Mouse (Mus musculus) gastrocnemius, postnatal 25 days (tissue): Measurements from ENCODE around the gene Sult1a1. TPM values are rescaled to one million over a fixed set of nuclear protein-coding genes. Genes with fewer than 3 reads are reported as not detected.
"Not testable (repeated sequence)": the region's sequence is repeated elsewhere in the genome, so short reads cannot be mapped to it uniquely, and the experiment has no call there.

Experiments used
- DNase-seq: peaks from one replicate; pipeline ENCODE4 v3.0.0; 2022
- total RNA-seq, 2 experiments: library from RNA; stranded (reverse); gene quantifications; 1 replicate in 1 of 2; 2 replicates in 1 of 2; pipeline ENCODE4 v1.2.3; 2021

Sult1a1 gene
- total RNA-seq, 2 experiments from 2014 or later = 12.3 to 22.9 TPM

DNA sequence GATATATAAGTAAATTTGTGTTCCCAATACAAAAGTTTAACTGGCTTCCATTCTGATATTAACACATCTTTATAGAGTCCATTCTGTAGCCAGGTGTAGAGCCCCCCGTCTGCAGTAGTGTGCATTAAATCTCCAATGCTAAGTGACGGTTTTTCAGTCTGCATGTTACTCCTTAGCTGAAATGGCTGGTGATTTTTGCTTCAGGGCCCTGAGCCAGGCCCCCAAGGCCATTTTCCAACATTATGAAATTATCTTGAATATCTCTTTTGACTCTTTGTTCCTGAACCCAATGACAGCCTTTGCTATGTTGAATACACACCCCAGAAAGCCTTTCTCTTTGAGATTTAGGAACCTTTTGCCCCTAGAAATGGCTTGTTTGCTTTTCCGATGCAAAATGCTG, 16.5 kb downstream of the Sult1a1 start:
- DNase-seq = no peak

DNA sequence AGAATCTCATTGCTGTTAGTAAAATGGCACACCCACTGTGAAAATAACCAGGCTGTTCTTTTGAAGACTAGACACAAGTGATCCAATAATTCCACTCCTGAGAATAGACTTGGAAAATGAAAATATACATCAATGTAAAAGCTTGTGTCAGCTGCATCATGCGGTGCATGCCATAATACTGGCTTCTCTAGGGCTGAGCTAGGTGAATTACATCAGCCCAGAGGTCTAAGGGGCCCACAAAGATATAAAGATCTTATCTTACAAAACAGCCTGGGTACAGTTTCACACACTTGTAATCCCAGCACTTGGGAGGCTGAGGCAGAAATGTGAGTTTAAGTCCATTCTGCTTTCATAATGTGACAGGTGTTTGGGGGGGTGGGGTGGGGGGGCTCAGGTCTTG, 18.7 kb downstream of the Sult1a1 start:
- no peak for DNase-seq

DNA sequence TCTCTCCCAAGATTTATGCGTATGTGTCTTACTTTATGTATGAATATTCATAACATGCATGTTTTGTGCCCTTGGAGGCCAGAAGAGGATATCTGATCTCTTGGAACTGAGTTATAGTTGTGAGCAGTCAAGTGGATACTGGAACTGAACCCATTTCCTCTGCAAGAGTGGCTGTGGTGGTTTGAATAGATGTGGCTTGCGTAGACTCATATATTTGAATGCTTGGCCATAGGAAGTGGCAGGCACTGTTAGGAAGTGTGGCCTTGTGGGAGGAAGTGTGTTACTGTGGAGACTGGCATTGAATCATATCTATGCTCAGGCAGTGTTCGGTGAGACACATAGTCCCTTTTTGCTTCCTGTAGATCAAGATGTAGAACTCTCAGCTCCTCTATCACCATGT, 20.5 kb downstream of the Sult1a1 start:
- DNase-seq = no peak

DNA sequence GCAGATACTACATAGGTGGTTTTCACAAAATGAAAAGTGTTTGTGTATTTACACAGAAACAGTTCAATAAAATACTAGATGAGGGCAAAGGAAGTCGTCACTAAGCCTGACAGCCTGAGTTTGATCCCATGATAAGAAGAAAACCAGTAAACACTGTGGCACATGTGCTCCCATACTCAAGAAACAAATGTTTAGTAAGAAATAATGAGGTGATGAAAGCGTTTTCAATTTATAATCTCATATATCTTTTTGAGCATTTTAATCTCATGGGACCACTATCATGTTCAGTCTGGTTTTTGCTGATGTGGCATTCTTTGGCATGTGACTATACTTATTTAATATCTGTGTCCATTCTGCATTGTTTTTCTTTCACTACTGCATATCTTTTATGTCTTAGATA, 22.2 kb downstream of the Sult1a1 start:
- DNase-seq = no peak

DNA sequence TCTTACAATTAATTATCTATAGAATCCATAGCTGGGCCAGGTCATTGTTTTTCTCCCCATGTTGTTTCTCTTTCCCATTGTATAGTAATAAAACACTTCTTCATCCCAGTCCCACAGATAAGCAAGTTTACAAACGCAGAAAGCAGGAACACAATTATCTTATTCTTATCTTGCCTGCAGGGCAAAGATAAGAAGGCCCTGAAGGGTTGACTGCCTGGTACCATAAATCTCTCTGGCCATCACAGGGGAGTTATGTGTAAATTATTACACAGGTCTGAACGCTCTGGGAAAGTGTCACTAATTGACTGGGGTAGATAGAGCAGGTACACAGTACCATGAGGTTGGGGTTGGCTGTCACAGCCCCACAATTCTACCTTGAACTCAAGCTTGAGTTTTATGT, 25.4 kb downstream of the Sult1a1 start:
- DNase-seq = no peak

DNA sequence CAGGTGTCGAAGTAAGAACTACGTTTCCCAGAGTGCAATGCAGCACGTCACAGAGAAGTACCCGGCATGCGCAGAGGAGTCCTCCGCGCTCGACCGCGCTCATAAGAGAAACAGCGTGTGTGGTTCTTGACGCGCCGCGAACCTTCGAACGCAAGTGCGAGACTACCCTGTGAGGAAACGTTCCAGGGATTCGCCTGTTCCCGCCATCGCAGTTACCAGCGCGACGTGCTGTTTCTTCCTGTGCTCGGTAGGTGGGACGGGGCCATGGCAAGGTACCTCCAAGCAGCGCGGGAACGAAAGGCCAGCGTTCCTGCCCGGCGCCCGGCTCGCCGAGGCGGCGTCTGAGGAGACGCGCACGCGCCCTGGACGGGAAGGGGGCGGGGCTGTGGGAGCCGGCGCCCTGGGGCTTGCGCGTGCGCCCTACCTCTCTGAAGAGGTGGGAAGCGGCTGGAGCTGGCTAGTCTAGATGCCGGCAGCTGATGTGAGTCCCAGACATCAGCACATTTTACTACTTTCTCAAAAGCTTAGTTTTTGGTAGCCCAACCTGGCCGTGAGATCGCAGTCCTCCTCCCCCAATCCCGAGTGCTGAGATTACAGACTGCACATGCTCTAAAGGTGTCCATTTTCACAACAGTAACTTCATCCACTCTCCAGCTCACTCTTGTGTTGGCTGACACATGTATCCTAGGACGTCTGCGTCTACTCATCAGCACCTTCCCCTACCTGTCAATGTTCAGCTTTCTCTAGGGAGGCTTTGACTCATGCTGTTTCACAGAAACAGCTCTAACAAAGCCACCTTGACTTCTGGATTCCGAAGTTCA, 26.8 kb downstream of the Sult1a1 start, which contains the start of gene Sgf29:
Gene Sgf29, plus strand, starts transcription at position 79 of the 821 bp plus-strand sequence.
- DNase-seq = peak; percentile 91

DNA sequence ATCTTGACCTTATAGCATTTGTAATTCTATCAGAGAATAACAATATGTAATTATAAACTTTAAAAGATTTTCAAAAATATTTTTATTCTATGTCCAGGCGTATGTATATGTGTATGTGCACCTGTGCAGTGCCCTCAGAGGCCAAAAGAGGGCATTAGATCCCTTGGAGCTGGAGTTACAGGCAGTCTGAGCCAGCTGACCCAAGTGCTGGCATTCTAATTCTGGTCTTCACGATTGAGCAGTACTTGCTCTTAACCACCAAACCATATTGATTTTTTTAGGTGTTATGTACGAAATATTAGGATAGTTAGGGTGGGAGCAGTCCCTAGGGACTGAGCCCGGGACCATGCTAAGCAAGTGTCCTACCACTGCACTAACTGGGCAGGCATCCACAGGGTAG, 27.7 kb downstream of the Sult1a1 start:
- DNase-seq = no peak

DNA sequence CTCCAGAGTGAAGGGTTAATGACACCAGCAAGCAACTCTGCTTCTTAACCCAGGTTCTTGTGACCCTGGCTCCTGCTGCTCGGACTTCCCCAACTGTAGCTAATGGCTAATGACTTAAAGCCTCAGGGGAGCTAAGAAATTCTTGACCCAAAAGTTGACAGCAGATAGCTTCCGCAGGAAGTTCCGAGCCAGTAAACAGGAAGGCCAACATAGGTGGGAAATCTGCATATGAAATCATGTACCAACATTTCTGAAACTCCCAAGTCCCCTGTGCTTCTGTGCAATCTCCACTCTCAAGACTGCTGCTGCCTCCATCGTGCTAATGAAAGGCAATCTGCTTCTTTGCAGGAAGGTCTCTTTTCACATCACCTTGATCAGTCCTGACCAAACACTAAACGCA, 30.5 kb downstream of the Sult1a1 start:
- no peak for DNase-seq

DNA sequence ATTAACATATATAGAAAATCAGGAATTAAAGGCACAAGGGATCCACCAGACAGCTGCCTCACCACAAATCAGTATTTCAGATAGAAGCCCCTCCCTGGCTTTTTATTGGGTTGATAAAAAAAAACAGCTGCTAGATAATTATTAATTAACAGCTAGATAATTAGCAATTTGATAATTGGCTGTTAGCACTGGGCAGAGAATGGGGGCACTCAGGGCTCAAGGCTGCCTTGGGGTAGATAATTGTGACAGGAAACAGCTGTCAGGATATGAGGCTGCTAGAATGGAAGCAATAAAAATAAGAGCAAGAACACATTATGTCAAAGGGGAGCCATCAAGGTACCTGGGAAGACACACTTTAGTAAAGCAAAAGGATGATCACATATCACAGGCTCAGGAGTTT, 31.3 kb downstream of the Sult1a1 start:
- DNase-seq = no peak

DNA sequence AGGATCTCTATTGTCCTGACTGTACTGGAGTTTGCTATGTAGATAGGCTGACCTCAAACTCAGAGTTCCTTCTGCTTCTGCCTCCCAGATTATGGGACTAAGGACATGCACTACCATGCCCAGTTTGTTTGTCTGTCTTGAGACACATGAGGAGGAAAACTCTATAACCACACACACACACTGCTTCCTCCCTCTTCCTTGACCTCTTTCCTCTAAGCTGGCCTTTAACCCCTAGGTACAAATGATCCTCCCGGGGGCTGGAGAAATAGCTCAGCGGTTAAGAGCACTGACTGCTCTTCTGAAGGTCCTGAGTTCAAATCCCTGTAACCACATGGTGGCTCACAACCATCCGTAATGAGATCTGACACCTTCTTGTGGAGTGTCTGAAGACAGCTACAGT, 31.9 kb downstream of the Sult1a1 start:
- no peak for DNase-seq

DNA sequence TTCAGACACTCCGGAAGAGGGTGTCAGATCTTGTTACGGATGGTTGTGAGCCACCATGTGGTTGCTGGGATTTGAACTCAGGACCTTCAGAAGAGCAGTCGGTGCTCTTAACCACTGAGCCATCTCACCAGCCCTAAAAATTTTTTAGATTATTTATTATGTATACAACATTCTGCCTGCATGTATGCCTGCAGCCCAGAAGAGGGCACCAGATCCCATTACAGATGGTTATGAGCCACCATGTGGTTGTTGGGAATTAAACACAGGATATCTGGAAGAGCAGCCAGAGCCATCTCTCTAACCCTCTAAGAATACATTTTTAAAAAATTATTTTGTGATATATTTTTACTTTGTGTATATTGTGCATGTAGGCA, 33.0 kb downstream of the Sult1a1 start:
- not testable (repeated sequence) for DNase-seq

DNA sequence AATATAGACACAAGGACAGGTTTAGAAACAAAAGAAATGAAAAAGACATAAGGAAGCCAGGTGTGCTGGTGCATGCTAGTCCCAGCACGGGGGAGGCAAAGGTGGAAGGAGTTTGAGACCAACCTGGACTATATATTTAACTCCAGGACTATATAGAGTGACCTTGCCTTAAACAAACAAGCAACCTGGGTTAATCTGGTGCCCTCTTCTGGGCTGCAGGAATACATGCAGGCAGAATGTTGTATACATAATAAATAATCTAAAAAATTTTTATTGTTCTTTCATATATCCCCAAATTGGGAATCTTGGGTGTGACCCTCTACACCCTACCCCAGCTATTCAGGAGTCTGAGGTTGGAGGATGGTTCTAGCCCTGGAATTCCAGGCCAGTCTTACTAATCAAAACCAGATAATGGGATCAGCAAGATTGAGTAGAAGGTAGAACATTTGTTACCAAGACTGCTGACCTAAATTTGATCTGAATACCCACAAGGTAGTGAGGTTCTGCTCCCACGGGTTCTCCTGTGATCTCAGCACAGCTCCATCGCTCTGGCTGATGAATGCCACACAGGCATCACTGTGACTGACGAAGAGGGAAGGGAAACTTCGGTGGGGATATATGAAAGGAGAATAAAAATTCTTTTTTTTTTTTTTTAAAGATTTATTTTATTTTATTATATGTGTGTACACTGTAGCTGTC, 33.5 kb downstream of the Sult1a1 start:
- DNase-seq = no peak

DNA sequence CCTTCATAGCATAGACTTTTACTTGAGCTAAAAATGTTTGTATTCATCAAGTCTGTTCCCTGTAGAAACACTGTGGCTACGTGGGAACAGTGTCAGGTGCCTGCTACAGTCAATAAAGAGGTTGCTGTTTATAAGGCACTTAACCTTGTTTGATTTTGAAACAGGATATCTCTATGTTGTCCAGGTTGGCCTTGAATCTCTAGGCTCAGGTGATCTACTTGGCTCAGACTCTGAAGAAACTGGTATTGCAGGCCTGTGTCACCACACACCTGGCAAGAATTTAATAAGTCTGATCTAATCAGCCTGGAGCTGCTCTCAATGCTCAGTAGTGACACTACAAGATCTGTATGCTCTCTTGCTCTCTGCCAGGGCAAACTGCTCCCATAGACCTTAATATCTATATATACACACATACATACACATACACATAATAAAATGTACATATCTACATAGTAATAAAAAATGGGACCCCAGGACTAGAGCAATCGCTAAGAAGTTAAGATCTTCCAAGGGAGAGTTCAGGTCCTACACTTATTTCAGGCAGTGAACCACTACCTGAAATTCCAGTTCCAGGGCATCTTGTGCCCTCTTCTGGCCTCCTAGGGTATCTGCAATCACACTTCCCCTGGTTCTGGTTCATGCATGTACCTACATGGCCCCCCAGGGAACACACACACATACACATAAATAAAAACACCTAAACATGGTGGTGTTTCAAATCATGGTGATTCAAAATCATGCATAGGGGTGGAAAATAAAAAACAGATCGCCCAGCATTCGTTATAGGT, 39.3 kb downstream of the Sult1a1 start:
- DNase-seq = no peak

DNA sequence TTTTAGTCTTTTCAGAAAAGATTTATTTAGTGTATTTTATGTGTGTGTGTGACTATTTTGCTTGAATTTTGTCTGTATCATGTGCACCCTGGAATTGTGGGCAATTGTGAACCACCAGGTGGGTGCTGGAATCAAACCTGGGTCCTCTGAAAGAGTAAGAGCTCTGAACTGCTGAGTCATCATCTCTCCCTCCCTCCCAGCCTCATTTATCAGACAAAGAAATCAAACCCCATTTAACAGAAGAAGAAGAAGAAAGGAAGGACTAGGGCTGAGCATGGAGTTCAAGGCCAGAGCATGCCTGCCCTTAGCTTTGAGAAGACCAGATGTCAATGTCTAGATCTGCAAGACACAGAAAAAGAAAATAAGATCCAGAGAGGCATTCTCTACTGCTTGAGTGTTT, 40.9 kb downstream of the Sult1a1 start:
- no peak for DNase-seq

DNA sequence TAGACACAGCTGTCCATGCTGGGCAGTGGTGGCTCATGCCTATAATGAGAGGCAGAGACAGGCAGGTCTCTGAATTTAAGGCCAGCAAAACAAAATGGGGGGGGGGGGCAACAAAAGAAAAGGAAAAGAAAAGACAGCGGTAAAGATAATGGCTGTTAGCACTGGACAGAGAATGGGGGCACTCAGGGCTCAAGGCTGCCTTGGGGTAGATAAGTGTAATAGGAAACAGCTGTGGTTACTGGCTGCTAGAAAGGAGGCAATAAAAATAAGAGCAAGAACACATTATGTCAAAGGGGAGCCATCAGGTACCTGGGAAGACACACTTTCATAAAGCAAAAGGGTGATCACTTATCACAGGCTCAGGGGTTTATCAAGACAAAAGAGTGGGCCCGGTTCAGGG, 43.8 kb downstream of the Sult1a1 start:
- DNase-seq = no peak

DNA sequence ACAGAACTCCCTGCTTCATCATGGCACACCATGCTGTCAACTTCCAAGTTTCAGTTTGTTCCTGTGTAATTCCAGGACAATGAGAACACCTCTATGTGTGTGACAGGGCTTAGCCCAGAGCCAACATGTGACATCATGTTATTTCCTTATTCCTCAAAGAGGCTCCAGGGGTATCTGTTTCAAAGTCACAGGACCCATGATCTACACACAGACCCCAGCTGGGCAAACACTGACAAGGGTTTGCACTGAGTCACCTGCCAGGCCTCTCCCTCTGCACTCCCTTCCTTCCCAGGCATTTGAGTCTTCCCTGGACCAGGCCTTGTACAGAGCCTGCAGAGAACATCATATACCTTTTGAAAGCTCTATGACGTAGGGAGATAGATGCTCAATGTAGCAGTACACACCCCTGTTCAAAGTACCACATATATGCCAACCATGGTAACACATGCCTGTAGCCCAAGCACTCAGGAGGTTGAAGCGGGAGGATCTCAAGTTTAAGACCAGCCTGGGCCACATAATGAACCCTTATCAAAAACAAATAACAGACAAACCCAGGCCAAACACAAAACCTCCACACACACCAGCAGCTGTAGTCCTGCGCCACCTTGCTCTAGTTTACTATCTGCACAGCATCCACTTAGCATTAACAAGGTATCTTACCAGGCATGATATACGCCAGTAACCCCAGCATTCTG, 45.3 kb downstream of the Sult1a1 start, which contains the start of gene Nupr1:
Gene Nupr1, minus strand, starts transcription at position 38 of the 695 bp plus-strand sequence.
- DNase-seq = no peak

DNA sequence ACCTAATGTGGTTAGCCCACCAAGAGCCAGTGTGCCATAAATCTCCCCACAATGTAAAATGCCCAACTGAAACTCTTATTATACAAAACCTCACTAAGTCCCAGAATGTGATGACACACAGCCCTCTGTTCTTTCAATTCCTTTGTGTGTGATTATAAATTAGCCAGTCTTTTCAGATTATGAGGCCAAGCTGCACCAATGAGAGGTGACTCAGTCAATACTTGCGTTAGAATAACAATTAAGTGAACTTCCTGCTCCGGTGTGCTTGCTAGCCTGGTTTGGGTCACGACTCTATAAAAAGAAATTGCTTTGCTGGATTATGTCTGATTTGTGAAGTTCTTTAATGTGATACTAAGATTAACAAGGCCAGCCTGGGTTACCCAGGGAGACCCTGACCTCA, 46.3 kb downstream of the Sult1a1 start:
- no peak for DNase-seq

DNA sequence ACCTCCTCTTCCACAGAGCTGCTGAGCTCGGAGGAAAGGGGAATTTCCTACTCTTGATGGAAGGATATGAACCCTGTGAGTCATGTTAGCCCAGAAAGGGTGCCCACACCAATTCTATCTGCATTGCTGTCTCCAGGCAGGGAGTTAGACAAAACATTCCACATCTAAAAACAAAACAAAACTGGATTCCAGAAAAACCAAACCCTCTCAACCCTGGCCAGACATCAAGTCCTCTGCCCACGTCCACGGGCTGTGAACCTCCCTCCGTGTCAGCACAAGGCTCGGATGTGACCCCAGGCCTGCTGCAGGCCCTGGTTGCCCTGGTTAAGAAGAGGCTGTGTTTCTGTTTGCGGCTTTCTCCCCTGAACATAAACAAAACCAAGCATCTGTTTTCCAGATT, 48.1 kb downstream of the Sult1a1 start:
- no peak for DNase-seq

DNA sequence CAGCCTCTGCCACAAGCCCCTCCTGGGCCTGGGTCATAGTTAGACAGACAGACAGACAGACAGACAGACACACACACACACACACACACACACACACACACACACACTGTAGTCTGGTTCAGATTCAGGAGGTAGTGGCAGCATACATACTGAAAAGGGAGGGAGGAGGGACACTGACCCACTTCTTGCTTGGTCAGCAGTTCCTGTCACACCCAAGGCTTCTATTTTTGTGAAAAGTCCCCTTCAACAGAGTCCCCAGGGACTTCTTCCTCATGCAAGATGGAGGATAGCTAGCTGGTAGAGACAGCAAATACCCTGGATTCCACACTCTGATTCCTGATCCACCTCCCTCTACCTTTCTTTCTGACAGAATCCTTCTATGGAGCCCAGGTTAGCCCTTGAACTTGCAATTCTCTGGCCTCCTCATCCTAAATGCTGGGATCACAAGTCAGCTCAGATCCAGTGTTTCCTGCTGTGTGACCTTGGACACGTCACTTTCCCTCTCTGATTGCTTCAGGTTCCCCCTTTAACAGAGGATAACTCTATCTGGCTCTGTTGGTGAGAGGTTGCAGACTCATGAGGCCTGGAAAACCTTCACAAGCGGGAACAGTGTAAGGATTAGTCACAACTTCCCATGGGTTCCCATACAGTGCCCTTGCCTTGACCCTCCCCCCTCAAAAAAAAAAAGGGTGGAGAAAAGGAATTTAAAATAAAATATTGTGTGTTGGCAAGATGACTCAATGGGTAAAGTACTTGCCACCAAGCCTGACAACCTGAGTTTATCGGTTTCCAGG, 50.2 kb downstream of the Sult1a1 start:
- no peak for DNase-seq

DNA sequence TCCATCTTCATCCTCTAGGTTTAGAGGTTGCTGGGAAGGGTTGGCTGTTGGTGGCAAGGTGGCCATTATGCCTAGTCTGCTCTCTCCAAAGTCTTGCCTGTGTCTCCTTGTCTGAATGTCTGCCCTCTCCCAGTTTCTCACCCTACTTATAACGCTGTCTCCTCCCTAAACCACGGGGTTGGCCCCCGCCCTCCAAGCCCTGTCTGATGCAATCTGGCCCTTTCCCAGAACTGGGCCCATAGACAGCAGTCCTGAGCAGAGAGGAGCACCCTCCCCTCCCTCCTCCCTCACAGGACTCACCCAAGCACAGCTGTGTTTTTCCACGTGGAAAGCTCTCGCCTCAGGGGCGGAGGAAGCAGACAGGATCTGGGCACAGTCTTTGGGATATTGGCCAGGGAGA, 50.9 kb downstream of the Sult1a1 start:
- DNase-seq = peak; percentile 89

DNA sequence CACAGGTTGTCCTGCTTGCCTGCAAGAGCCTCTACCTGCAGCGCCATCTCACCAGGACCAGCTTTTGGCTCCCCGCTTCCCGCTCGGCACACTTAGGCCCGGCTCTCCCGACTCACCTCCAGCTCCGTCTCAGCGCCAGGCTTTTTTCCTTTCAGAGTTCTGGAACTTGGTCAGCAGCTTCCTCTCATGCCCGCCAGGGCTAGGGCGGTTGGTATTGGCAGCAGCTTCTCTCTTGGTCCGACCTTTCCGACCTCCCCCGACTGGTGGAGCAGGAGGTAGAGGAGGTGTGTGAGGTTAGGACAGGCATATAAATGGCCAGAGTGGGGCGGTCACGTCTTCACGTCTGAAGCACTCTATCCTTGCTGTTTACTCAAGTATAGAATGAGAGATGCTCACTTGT, 51.5 kb downstream of the Sult1a1 start:
- no peak for DNase-seq
